Mouse (Mus musculus) liver, embryonic 14.5 days (tissue): ENCODE results near the gene Gtf2h4.

ENCODE experiments used
- CTCF ChIP-seq: IDR thresholded peaks from 2 replicates; pipeline ENCODE4 v1.5.1; 2016; ENCODE audit warnings: antibody characterized with exemption, low read depth, control low read depth
- EP300 ChIP-seq: IDR thresholded peaks from 2 replicates; pipeline ENCODE4 v1.6.1; 2016; ENCODE audit warnings: antibody characterized with exemption, low read depth

GRCm38 (mm10) chr17:35680591-35680990, 7.1 kb upstream of the Gtf2h4 start:
- TF ChIP-seq CTCF (no peak), EP300 (no peak)
